Mouse (Mus musculus) small intestine, adult 2 months (tissue): ENCODE measurements around the gene Ndfip2.

ENCODE experiments used
- CTCF ChIP-seq: fragments of 200-500 bp; IDR thresholded peaks from 2 replicates; pipeline ENCODE4 v1.5.1; 2012; ENCODE audit warnings: low read depth, mild to moderate bottlenecking, control low read depth, inconsistent platforms, low read length, moderate library complexity, mixed read lengths; ENCODE audit not compliant: insufficient replicate concordance, insufficient read length; ENCODE audit errors: extremely low read depth
- POLR2A ChIP-seq: fragments of 200-500 bp; IDR thresholded peaks from 2 replicates; pipeline ENCODE4 v1.6.1; 2012; ENCODE audit warnings: low read depth, mild to moderate bottlenecking, control low read depth, inconsistent platforms, low read length, moderate library complexity

- TF ChIP-seq CTCF (no peak), POLR2A (peak; percentile 79)
Observed at GRCm38 (mm10) chr14:105258379-105259034, at the start of gene Ndfip2.
